Mouse (Mus musculus) lung, adult 2 months (tissue): ENCODE data around the gene Lcn2. TPM values are rescaled to one million over a fixed set of nuclear protein-coding genes. Genes with fewer than 3 reads are reported as not detected.
A peak's percentile ranks its signal among the peaks of the same experiment; 100 is the strongest.

ENCODE experiments used
- DNase-seq: peaks from one replicate; pipeline ENCODE4 v3.0.0; 2022
- H3K4me1 ChIP-seq: fragments of 200-500 bp; 2 replicates; pipeline ENCODE4 v1.6.1; 2011; ENCODE audit warnings: low read length; ENCODE audit not compliant: control insufficient read depth, insufficient read depth
- H3K4me3 ChIP-seq: fragments of 200-500 bp; replicated peaks from 2 replicates; pipeline ENCODE3; 2011; ENCODE audit warnings: low read depth, mild to moderate bottlenecking, control low read depth, low read length; ENCODE audit errors: extremely low read depth
- CTCF ChIP-seq: fragments of 200-500 bp; IDR thresholded peaks from 2 replicates; pipeline ENCODE4 v1.5.1; 2011; ENCODE audit warnings: mild to moderate bottlenecking, low read length, control low read depth; ENCODE audit not compliant: insufficient read depth
- POLR2A ChIP-seq: fragments of 200-500 bp; IDR thresholded peaks from 2 replicates; pipeline ENCODE4 v1.6.1; 2011; ENCODE audit warnings: low read depth, mild to moderate bottlenecking, control low read depth, low read length, borderline replicate concordance; ENCODE audit errors: extremely low read depth
- WGBS: fragments of 180-500 bp; shearing (Covaris S2); methylation state at CpG from one replicate; pipeline ENCODE4 v1.1.7; 2018; 5-methylcytosine and 5-hydroxymethylcytosine counted together
- polyA plus RNA-seq: library from polyadenylated mRNA; depleted of rRNA; stranded (reverse); fragments of >200 nt; gene quantifications from 2 replicates; pipeline ENCODE4 v1.2.3, GENCODE M21; 2012; rRNA removed

The Lcn2 gene
- 193 and 242 TPM in 2 replicates for polyA plus RNA-seq

- 41% methylated on average over 5 of the region's 5 CpGs for WGBS
- peak within 1 kb of the TSS; percentile 44 for H3K4me3 ChIP-seq
- peak; percentile 24 for DNase-seq
- TF ChIP-seq CTCF (no peak), POLR2A (no peak)
- peaks cover 3% of the 10 kb centered on the region; the same call in 1 of the 2 replicates for H3K4me1 ChIP-seq
Measured at GRCm38 (mm10) chr2:32387706-32388490, at the start of gene Lcn2. Gene Lcn2, minus strand, starts transcription at chr2:32388252.

DNA sequence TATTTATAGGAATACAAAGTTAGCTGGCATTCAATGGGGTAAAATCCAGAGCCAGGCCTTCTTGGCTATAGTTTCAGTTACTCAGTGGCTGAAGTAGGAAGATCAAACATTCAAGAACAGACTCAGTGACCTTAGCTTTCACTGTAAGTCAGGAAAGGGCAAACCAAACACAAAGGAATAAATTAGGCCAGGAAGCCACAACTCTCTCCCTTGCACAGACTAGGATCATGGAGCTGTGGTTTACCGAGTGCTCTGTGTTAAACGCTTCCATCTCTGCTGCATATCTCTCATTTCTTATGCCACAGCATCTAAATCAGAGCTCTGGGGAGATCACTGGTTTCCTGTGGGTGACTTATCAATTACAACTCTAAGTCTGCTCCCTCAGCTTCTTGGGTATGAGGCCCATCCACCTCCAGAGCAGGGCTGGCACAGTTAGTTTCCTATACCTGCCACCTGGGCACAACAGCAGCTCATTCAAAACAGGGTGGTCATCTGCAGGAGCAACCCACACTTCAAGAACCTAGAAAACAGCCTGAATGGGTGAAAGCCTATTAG, 49.6 kb upstream of the Lcn2 start:
- TF ChIP-seq CTCF (no peak), POLR2A (no peak)
- 39% methylated on average over 2 of the region's 2 CpGs for WGBS

DNA sequence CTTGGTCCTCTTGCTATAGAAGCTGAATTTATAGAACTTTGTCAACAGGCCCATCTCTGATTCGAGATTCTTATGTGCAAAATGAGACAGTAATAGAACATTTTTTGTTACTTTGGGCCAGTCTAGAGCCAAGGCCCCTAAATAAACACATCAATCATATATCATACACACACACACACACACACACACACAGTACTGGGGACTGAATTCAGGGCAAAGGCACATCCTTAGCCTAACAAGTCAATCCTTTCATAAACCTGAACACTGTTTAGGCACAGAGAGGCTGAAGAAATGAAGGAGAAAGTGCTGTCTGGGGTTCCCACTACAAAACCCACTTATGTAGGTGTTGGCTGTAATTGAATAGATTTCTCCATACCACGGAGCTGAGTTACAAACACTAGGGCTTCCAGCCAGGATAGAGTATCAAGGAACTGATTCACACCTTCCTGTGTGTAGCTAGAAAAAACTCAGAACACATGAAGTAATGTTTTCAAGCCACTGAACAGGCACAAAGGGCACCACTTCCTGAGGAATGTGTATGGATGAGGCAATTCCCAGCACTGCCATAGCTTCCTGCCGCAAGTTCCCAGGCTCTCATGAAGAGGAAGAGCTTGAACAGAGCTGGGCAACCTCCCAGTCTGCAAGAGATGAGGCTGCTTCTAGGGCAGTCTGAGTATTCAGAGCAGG, 48.8 kb upstream of the Lcn2 start:
- H3K4me1 ChIP-seq = peaks cover 24% of the 10 kb centered on the region
- no peak for DNase-seq
- no peak overlapping the region for H3K4me3 ChIP-seq
- no peak for TF ChIP-seq POLR2A
- TF ChIP-seq CTCF = no peak
- WGBS = 25% methylated on average over 3 of the region's 3 CpGs

More for the DNA sequence above, 49.6 kb upstream of the Lcn2 start:
- H3K4me1 ChIP-seq = peaks cover 24% of the 10 kb centered on the region
- H3K4me3 ChIP-seq = no peak overlapping the region
- DNase-seq = no peak

DNA sequence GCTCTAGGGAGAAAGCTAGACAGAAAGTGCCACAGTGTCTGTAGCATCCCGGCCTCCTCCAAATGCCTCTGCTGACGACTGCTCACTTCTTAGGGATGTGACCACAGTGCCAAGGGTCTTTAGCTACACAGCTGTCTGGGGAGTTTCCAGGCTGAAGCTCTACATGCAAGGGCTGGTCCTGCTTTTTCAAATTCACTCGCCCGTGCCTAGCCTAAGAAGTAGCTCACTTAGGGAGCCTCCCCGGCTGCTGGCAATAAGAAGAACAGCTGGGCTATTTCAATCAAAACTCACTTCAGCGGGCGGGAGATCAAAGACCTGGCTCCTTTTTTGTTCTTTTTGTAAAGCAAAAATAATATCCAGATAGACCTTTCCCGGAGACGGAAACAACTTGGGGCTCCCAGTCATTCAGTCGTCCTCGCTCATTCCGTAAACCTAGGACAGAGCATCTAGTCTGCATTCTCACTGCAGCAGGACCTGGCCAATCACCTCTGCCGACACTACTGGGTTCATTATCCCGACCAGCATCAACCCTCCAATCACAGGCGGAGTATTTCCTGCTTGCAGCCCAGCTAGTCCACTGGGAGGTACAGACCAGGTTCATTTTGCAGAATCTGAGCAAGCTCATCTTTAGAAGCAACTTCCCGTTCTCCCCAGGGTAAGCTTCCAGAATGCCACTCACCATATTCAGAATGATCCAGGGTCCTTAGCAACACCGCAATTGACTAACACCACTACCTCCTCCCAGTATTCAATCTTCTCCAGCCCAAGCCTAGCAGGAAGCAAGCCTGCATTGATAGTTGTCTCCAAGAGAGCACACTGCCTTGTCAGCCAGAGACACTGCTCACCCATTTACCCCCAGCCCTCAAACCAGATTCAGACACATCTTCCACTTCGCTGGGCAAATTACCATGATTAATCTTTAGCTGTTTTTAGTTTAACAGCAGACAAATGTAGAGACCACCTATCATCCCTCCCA, 42.9 kb upstream of the Lcn2 start:
- no peak for DNase-seq
- H3K4me1 ChIP-seq = peaks cover 22% of the 10 kb centered on the region
- WGBS = 32% methylated on average over 18 of the region's 18 CpGs
- TF ChIP-seq CTCF (no peak), POLR2A (no peak)
- peak overlapping the region; percentile 18 for H3K4me3 ChIP-seq

DNA sequence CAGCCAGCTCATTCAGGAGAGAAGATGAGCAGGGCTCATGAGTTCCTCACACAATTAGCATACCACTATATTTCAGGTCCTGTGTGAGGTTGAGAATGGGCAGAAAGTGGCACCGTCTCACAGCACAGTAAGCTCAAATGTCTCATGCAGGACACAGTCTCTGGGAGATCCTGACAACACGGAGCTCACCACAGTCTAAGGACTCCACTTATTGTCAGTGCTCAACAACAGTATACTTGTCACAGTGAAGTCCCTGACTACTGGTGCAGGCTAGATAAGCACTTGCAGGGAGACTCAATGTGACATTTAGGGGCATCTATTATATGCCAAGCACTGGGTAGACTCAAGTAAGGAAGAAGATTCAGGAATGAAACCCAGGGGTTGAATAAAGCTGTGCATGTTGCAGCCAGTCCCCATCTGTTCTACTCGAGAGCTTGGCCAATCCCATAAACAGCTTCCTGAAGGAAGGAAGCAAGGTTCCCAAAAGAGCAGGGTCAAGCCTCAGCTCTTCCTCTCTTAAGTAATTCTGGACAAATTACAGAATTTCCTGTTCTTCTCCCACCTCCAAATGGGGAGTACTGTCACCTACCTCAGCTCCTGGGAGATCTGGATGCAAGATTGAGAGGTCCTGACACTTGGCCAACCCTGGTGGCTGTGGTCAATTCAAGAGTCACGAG, 41.3 kb upstream of the Lcn2 start:
- TF ChIP-seq POLR2A (no peak), CTCF (no peak)
- WGBS = 44% methylated on average over 4 of the region's 4 CpGs
- Histone ChIP-seq H3K4me3 (no peak overlapping the region), H3K4me1 (peaks cover 30% of the 10 kb centered on the region)
- no peak for DNase-seq

DNA sequence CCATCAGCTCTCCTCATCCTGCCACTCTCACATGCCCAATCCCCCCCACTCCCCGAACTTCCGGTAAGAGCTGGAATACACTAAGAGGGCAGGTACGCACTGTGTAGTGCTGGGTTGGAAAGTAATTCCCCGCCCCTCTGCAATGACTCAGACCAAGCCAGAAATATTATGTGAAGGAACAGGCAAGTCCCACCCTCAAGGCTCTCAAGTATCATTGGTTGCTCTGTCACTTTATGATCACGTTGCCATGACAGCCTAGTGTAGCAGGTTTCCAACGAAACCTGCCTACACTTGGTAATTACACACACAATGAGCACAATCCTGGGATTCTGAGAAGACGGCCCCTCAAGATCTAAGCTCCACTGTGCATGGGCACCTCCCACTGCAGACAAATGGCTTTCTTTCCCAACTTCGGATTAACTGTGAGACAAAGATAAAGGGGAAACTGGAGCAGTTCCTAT, 40.2 kb upstream of the Lcn2 start:
- Histone ChIP-seq H3K4me3 (no peak overlapping the region), H3K4me1 (peaks cover 33% of the 10 kb centered on the region)
- 20% methylated on average over 8 of the region's 8 CpGs for WGBS
- peak; percentile 44 for DNase-seq
- TF ChIP-seq POLR2A = no peak
- TF ChIP-seq CTCF = no peak

- H3K4me3 ChIP-seq = no peak overlapping the region
- TF ChIP-seq POLR2A = no peak
- no peak for TF ChIP-seq CTCF
- 48% methylated on average over 5 of the region's 5 CpGs for WGBS
- H3K4me1 ChIP-seq = peaks cover 38% of the 10 kb centered on the region
- no peak for DNase-seq
Measured at GRCm38 (mm10) chr2:32427720-32428119, 39.7 kb upstream of the Lcn2 start.

GRCm38 (mm10) chr2:32426141-32426540, 38.1 kb upstream of the Lcn2 start:
- TF ChIP-seq CTCF = no peak
- no peak for TF ChIP-seq POLR2A
- WGBS = 91% methylated on average over 1 of the region's 1 CpGs
- peaks cover 50% of the 10 kb centered on the region for H3K4me1 ChIP-seq
- H3K4me3 ChIP-seq = no peak overlapping the region
- no peak for DNase-seq
